ENCODE assay signal across 8 mouse cellular contexts in genomic region chr4:132515369-132516155, GRCm38 (mm10). TPM values are rescaled to one million over a fixed set of nuclear protein-coding genes. Genes with fewer than 3 reads are reported as not detected.
A peak's percentile ranks its signal among the peaks of the same experiment; 100 is the strongest.
DNase-seq lines count a peak whose midpoint lies in the region; ATAC-seq and TF ChIP-seq lines count a peak whose summit lies in the region.

No protein-coding gene starts in this region.

- 20% methylated on average over 22 of the region's 22 CpGs for WGBS in heart, embryonic 12.5 days
- WGBS in kidney, postnatal 0 days, result 21% methylated on average over 22 of the region's 22 CpGs
- WGBS in liver, embryonic 11.5 days, result 20% methylated on average over 22 of the region's 22 CpGs
- WGBS in stomach, embryonic 14.5 days, result 19% methylated on average over 22 of the region's 22 CpGs

- H3K4me2 ChIP-seq in heart, embryonic 12.5 days, result peak overlapping the region; percentile 99
- peak overlapping the region; percentile 85 for H3K4me2 ChIP-seq in kidney, postnatal 0 days (ENCODE audit: low read length)
- peak overlapping the region; percentile 100 for H3K4me2 ChIP-seq in liver, embryonic 11.5 days
- peak overlapping the region; percentile 90 for H3K4me2 ChIP-seq in stomach, embryonic 14.5 days (replicated peaks; ENCODE audit: low read depth, low read length)

- H3K4me3 ChIP-seq in C2C12 (ENCODE audit: insufficient read depth, poor library complexity, severe bottlenecking), result peak overlapping the region; percentile 37
- H3K4me3 ChIP-seq in erythroblast, embryonic 14.5 days (replicated peaks), result peak overlapping the region; percentile 80
- H3K4me3 ChIP-seq in heart, embryonic 12.5 days, result peak overlapping the region; percentile 56
- H3K4me3 ChIP-seq in kidney, postnatal 0 days (replicated peaks; ENCODE audit: low read depth, low read length), result peak overlapping the region; percentile 38
- peak overlapping the region; percentile 65 for H3K4me3 ChIP-seq in liver, embryonic 11.5 days (ENCODE audit: low read depth, low read length)
- peak overlapping the region; percentile 44 for H3K4me3 ChIP-seq in stomach, embryonic 14.5 days (ENCODE audit: low read depth, low read length)

- ATAC-seq in heart, embryonic 12.5 days (ENCODE audit: insufficient number of reproducible peaks, low FRiP score), result peak; percentile 97
- ATAC-seq in kidney, postnatal 0 days (replicated peaks; ENCODE audit: low FRiP score, low read depth), result peak; percentile 93
- ATAC-seq in liver, embryonic 11.5 days (replicated peaks; ENCODE audit: low FRiP score), result peak; percentile 90
- ATAC-seq in stomach, embryonic 14.5 days (ENCODE audit: insufficient number of reproducible peaks, insufficient read depth, low FRiP score, low read depth), result peak; percentile 95

- peaks cover 56% of the 10 kb centered on the region for H3K4me1 ChIP-seq in erythroblast, embryonic 14.5 days (ENCODE audit: control insufficient read depth)
- H3K4me1 ChIP-seq in heart, embryonic 12.5 days (replicated peaks), result peaks cover 11% of the 10 kb centered on the region
- 0 out of 2 replicates have a peak, but pooled peaks cover 3% of the 10 kb centered on the region for H3K4me1 ChIP-seq in kidney, postnatal 0 days (replicated peaks; ENCODE audit: insufficient read depth, low read length)
- peaks cover 23% of the 10 kb centered on the region for H3K4me1 ChIP-seq in liver, embryonic 11.5 days (replicated peaks; ENCODE audit: control insufficient read depth, insufficient read depth, low read length)
- peaks cover 7% of the 10 kb centered on the region; the same call in 1 of the 2 replicates for H3K4me1 ChIP-seq in stomach, embryonic 14.5 days (ENCODE audit: control insufficient read depth, insufficient read depth, low read length)

- H3K79me2 ChIP-seq in C2C12 (ENCODE audit: control insufficient read depth, insufficient read depth), result no peaks in the 10 kb centered on the region

- DNase-seq in brain, embryonic 14.5 days (ENCODE audit: low read depth), result peak; percentile 99
- peak; percentile 100 for DNase-seq in kidney, postnatal 0 days (ENCODE audit: low spot score)
- DNase-seq in liver, embryonic 11.5 days (ENCODE audit: low spot score), result peak; percentile 77
- DNase-seq in naive thymus-derived CD4-positive, alpha-beta T cell, adult 2 months (ENCODE audit: low read depth), result peak; percentile 96

- H3K27ac ChIP-seq in heart, embryonic 12.5 days (ENCODE audit: poor library complexity, severe bottlenecking), result peak overlapping the region; percentile 93
- peak overlapping the region; percentile 92 for H3K27ac ChIP-seq in kidney, postnatal 0 days
- peak overlapping the region; percentile 82 for H3K27ac ChIP-seq in liver, embryonic 11.5 days (ENCODE audit: low read depth, low read length)
- peak overlapping the region; percentile 83 for H3K27ac ChIP-seq in stomach, embryonic 14.5 days (ENCODE audit: low read length)

- H3K9ac ChIP-seq in heart, embryonic 12.5 days, result peak overlapping the region; percentile 80
- peak overlapping the region; percentile 44; the same call in 1 of the 2 replicates for H3K9ac ChIP-seq in kidney, postnatal 0 days (ENCODE audit: low read depth, low read length)
- peak overlapping the region; percentile 68 for H3K9ac ChIP-seq in liver, embryonic 11.5 days (ENCODE audit: low read depth, low read length)
- H3K9ac ChIP-seq in stomach, embryonic 14.5 days (replicated peaks; ENCODE audit: low read depth, low read length), result no peak overlapping the region

- no peaks in the 10 kb centered on the region for H3K79me3 ChIP-seq in C2C12 (ENCODE audit: low read depth)

- no peaks in the 10 kb centered on the region for H3K9me3 ChIP-seq in erythroblast, embryonic 14.5 days (ENCODE audit: control insufficient read depth, low read length)
- H3K9me3 ChIP-seq in heart, embryonic 12.5 days (replicated peaks), result no peaks in the 10 kb centered on the region
- no peaks in the 10 kb centered on the region for H3K9me3 ChIP-seq in kidney, postnatal 0 days (replicated peaks; ENCODE audit: low read length)
- no peaks in the 10 kb centered on the region for H3K9me3 ChIP-seq in liver, embryonic 11.5 days (ENCODE audit: control insufficient read depth, low read length)
- no peaks in the 10 kb centered on the region for H3K9me3 ChIP-seq in stomach, embryonic 14.5 days (ENCODE audit: control insufficient read depth, low read depth, low read length)

- TF ChIP-seq POLR2A in brain, embryonic 14.5 days (IDR thresholded peaks at IDR 0.05; ENCODE audit: borderline replicate concordance, extremely low read depth, insufficient read depth, insufficient read length, poor library complexity, severe bottlenecking), result no peak

- no peaks in the 10 kb centered on the region for H3K27me3 ChIP-seq in C2C12 (ENCODE audit: control insufficient read depth, insufficient read depth, insufficient read length)
- no peaks in the 10 kb centered on the region for H3K27me3 ChIP-seq in erythroblast, embryonic 14.5 days (ENCODE audit: control insufficient read depth)
- H3K27me3 ChIP-seq in heart, embryonic 12.5 days (replicated peaks), result no peaks in the 10 kb centered on the region
- H3K27me3 ChIP-seq in kidney, postnatal 0 days (ENCODE audit: insufficient read depth, low read length), result no peaks in the 10 kb centered on the region
- H3K27me3 ChIP-seq in liver, embryonic 11.5 days (replicated peaks; ENCODE audit: control insufficient read depth, insufficient read depth, low read length), result no peaks in the 10 kb centered on the region
- no peaks in the 10 kb centered on the region for H3K27me3 ChIP-seq in stomach, embryonic 14.5 days (ENCODE audit: control insufficient read depth, insufficient read depth, low read length)

- H3K36me3 ChIP-seq in C2C12 (ENCODE audit: control insufficient read depth, insufficient read depth), result no peaks in the 10 kb centered on the region
- H3K36me3 ChIP-seq in erythroblast, embryonic 14.5 days (ENCODE audit: control insufficient read depth), result no peaks in the 10 kb centered on the region
- no peaks in the 10 kb centered on the region for H3K36me3 ChIP-seq in heart, embryonic 12.5 days
- H3K36me3 ChIP-seq in kidney, postnatal 0 days (ENCODE audit: insufficient read depth, low read length), result no peaks in the 10 kb centered on the region
- H3K36me3 ChIP-seq in liver, embryonic 11.5 days (ENCODE audit: control insufficient read depth, insufficient read depth, low read length), result no peaks in the 10 kb centered on the region
- no peaks in the 10 kb centered on the region for H3K36me3 ChIP-seq in stomach, embryonic 14.5 days (ENCODE audit: control insufficient read depth, insufficient read depth, low read length)

- no peak for TF ChIP-seq CTCF in C2C12 (IDR thresholded peaks at IDR 0.05; ENCODE audit: control insufficient read depth, insufficient read depth, insufficient read length)
- no peak for TF ChIP-seq CTCF in brain, embryonic 14.5 days (IDR thresholded peaks at IDR 0.05; ENCODE audit: borderline replicate concordance, extremely low read depth, insufficient read depth, insufficient read length)
- TF ChIP-seq CTCF in kidney, postnatal 0 days (IDR thresholded peaks at IDR 0.05; ENCODE audit: low read depth), result no peak

- peak overlapping the region; percentile 57 for H3ac ChIP-seq in C2C12 (ENCODE audit: control insufficient read depth, insufficient read length, low read depth)

RNA-seq across cellular contexts. Expression of gene Sesn2, which starts 5.3 kb away (rescaled TPM):
- 21.5 TPM for polyA plus RNA-seq in C2C12 (2012; fragmentation: generic; extraction: Trizol)
- 5.1 and 6.1 TPM in 2 replicates for polyA plus RNA-seq in brain, embryonic 14.5 days (2012; rRNA removed)
- polyA plus RNA-seq in erythroblast, embryonic 14.5 days (2012), result 1.5 and 2.4 TPM in 2 replicates
- polyA plus RNA-seq in heart, embryonic 12.5 days (2016; fragmentation: Nextera tagmentation; extraction: Ambion mirVana), result 10.3 and 10.5 TPM in 2 replicates
- polyA plus RNA-seq in kidney, postnatal 0 days (2015; fragmentation: Nextera tagmentation; extraction: Ambion mirVana), result 18.1 and 20.1 TPM in 2 replicates
- 10.2 and 10.5 TPM in 2 replicates for polyA plus RNA-seq in liver, embryonic 11.5 days (2014; fragmentation: Nextera tagmentation; extraction: Ambion mirVana)
- polyA plus RNA-seq in stomach, embryonic 14.5 days (2014; fragmentation: Nextera tagmentation; extraction: Ambion mirVana), result 9.6 and 10.1 TPM in 2 replicates

RNA-seq across cellular contexts. Expression of gene Atpif1, which starts 17.9 kb away (rescaled TPM):
- polyA plus RNA-seq in C2C12 (2012; fragmentation: generic; extraction: Trizol), result 596 TPM
- 799 and 900 TPM in 2 replicates for polyA plus RNA-seq in brain, embryonic 14.5 days (2012; rRNA removed)
- polyA plus RNA-seq in erythroblast, embryonic 14.5 days (2012), result 102 and 103 TPM in 2 replicates
- polyA plus RNA-seq in heart, embryonic 12.5 days (2016; fragmentation: Nextera tagmentation; extraction: Ambion mirVana), result 1,373 and 1,377 TPM in 2 replicates
- polyA plus RNA-seq in kidney, postnatal 0 days (2015; fragmentation: Nextera tagmentation; extraction: Ambion mirVana), result 1,652 and 1,801 TPM in 2 replicates
- polyA plus RNA-seq in liver, embryonic 11.5 days (2014; fragmentation: Nextera tagmentation; extraction: Ambion mirVana), result 1,813 and 1,952 TPM in 2 replicates
- 1,247 and 1,358 TPM in 2 replicates for polyA plus RNA-seq in stomach, embryonic 14.5 days (2014; fragmentation: Nextera tagmentation; extraction: Ambion mirVana)

RNA-seq across cellular contexts. Expression of gene Dnajc8, which starts 19.8 kb away (rescaled TPM):
- polyA plus RNA-seq in C2C12 (2012; fragmentation: generic; extraction: Trizol), result 104 TPM
- polyA plus RNA-seq in brain, embryonic 14.5 days (2012; rRNA removed), result 102 and 106 TPM in 2 replicates
- polyA plus RNA-seq in erythroblast, embryonic 14.5 days (2012), result 28.3 and 36.9 TPM in 2 replicates
- 130 and 135 TPM in 2 replicates for polyA plus RNA-seq in heart, embryonic 12.5 days (2016; fragmentation: Nextera tagmentation; extraction: Ambion mirVana)
- 162 and 170 TPM in 2 replicates for polyA plus RNA-seq in kidney, postnatal 0 days (2015; fragmentation: Nextera tagmentation; extraction: Ambion mirVana)
- polyA plus RNA-seq in liver, embryonic 11.5 days (2014; fragmentation: Nextera tagmentation; extraction: Ambion mirVana), result 241 and 245 TPM in 2 replicates
- polyA plus RNA-seq in stomach, embryonic 14.5 days (2014; fragmentation: Nextera tagmentation; extraction: Ambion mirVana), result 163 and 171 TPM in 2 replicates

RNA-seq across cellular contexts. Expression of gene Ptafr, which starts 48.3 kb away (rescaled TPM):
- 0.01 TPM for polyA plus RNA-seq in C2C12 (2012; fragmentation: generic; extraction: Trizol)
- polyA plus RNA-seq in brain, embryonic 14.5 days (2012; rRNA removed), result 0.38 and 0.68 TPM in 2 replicates
- polyA plus RNA-seq in erythroblast, embryonic 14.5 days (2012), result 0.01 and 0.03 TPM in 2 replicates
- 0.23 and 0.27 TPM in 2 replicates for polyA plus RNA-seq in heart, embryonic 12.5 days (2016; fragmentation: Nextera tagmentation; extraction: Ambion mirVana)
- polyA plus RNA-seq in kidney, postnatal 0 days (2015; fragmentation: Nextera tagmentation; extraction: Ambion mirVana), result 0.64 and 0.75 TPM in 2 replicates
- 0.73 and 0.85 TPM in 2 replicates for polyA plus RNA-seq in liver, embryonic 11.5 days (2014; fragmentation: Nextera tagmentation; extraction: Ambion mirVana)
- 1.0 and 1.2 TPM in 2 replicates for polyA plus RNA-seq in stomach, embryonic 14.5 days (2014; fragmentation: Nextera tagmentation; extraction: Ambion mirVana)

RNA-seq across cellular contexts. Expression of gene Med18, which starts 51.8 kb away (rescaled TPM):
- 13.4 TPM for polyA plus RNA-seq in C2C12 (2012; fragmentation: generic; extraction: Trizol)
- 5.8 and 8.3 TPM in 2 replicates for polyA plus RNA-seq in brain, embryonic 14.5 days (2012; rRNA removed)
- 0.37 and 0.49 TPM in 2 replicates for polyA plus RNA-seq in erythroblast, embryonic 14.5 days (2012)
- polyA plus RNA-seq in heart, embryonic 12.5 days (2016; fragmentation: Nextera tagmentation; extraction: Ambion mirVana), result 16.4 and 18.2 TPM in 2 replicates
- 20.9 and 22.1 TPM in 2 replicates for polyA plus RNA-seq in kidney, postnatal 0 days (2015; fragmentation: Nextera tagmentation; extraction: Ambion mirVana)
- polyA plus RNA-seq in liver, embryonic 11.5 days (2014; fragmentation: Nextera tagmentation; extraction: Ambion mirVana), result 24.6 and 24.7 TPM in 2 replicates
- 18.8 and 22.8 TPM in 2 replicates for polyA plus RNA-seq in stomach, embryonic 14.5 days (2014; fragmentation: Nextera tagmentation; extraction: Ambion mirVana)

Comparison
In these comparisons a context has a peak if more than half of its experiments do, and no peak if none do; other contexts are left out.
1. Peak in every context shown above with its lines: DNase-seq, ATAC-seq, H3K4me3 ChIP-seq and H3K27ac ChIP-seq.